Mouse (Mus musculus) myocyte (in vitro differentiated cells): Measurements from ENCODE around the gene Olfr785. TPM values are rescaled to one million over a fixed set of nuclear protein-coding genes. Genes with fewer than 3 reads are reported as not detected.
"Not testable (repeated sequence)": the region's sequence is repeated elsewhere in the genome, so short reads cannot be mapped to it uniquely, and the experiment has no call there.

Source experiments
- H3K27me3 ChIP-seq: one replicate; pipeline ENCODE4 v1.6.1; 2011; ENCODE audit not compliant: control insufficient read depth, insufficient read depth, insufficient read length
- H3K36me3 ChIP-seq: one replicate; pipeline ENCODE4 v1.6.1; 2011; ENCODE audit not compliant: control insufficient read depth, insufficient read depth
- H3K4me2 ChIP-seq: one replicate; pipeline ENCODE4 v1.6.1; 2011; ENCODE audit warnings: low read depth, control low read depth
- H3K4me3 ChIP-seq: one replicate; pipeline ENCODE4 v1.5.1; 2011; ENCODE audit warnings: mild to moderate bottlenecking, control low read depth, moderate library complexity
- H3K79me2 ChIP-seq: one replicate; pipeline ENCODE4 v1.6.1; 2011; ENCODE audit not compliant: control insufficient read depth, insufficient read depth
- H3ac ChIP-seq: one replicate; pipeline ENCODE4 v1.6.1; 2011; ENCODE audit not compliant: control insufficient read depth, insufficient read length
- CEBPB ChIP-seq: IDR thresholded peaks from 2 replicates; pipeline ENCODE4 v1.6.1; 2011; ENCODE audit warnings: mild to moderate bottlenecking, moderate library complexity; ENCODE audit not compliant: poor library complexity, insufficient read depth, severe bottlenecking
- E2F4 ChIP-seq: IDR thresholded peaks from one replicate; pipeline ENCODE4 v1.6.1; 2011; ENCODE audit warnings: mild to moderate bottlenecking, control low read depth, moderate library complexity; ENCODE audit not compliant: insufficient read depth
- MAX ChIP-seq: IDR thresholded peaks from one replicate; pipeline ENCODE4 v1.6.1; 2011; ENCODE audit warnings: low read depth, mild to moderate bottlenecking, control low read depth
- MYOD1 ChIP-seq, 3 experiments: IDR thresholded peaks; one replicate each; pipeline ENCODE4 v1.6.1; 2011; ENCODE audit warnings: control low read depth in 2 of 3, low read depth in 2 of 3, mild to moderate bottlenecking in 2 of 3, moderate library complexity in 1 of 3; ENCODE audit not compliant: insufficient read length in 2 of 3, control insufficient read depth in 1 of 3
- MYOG ChIP-seq, 3 experiments: IDR thresholded peaks; one replicate each; pipeline ENCODE4 v1.6.1; 2011; ENCODE audit warnings: control low read depth in 2 of 3, low read depth in 2 of 3, mild to moderate bottlenecking in 2 of 3; ENCODE audit not compliant: insufficient read length in 2 of 3, control insufficient read depth in 1 of 3, insufficient read depth in 1 of 3
- POLR2A ChIP-seq: IDR thresholded peaks from one replicate; pipeline ENCODE4 v1.6.1; 2011; ENCODE audit warnings: low read depth, mild to moderate bottlenecking, control low read depth, moderate library complexity; ENCODE audit not compliant: insufficient read length
- POLR2AphosphoS2 ChIP-seq: IDR thresholded peaks from one replicate; pipeline ENCODE4 v1.6.1; 2011; ENCODE audit warnings: low read depth, control low read depth; ENCODE audit not compliant: insufficient read length
- REST ChIP-seq: IDR thresholded peaks from one replicate; pipeline ENCODE4 v1.6.1; 2011; ENCODE audit warnings: mild to moderate bottlenecking, control low read depth, moderate library complexity; ENCODE audit not compliant: insufficient read depth, insufficient read length
- SRF ChIP-seq: IDR thresholded peaks from one replicate; pipeline ENCODE4 v1.6.1; 2011; ENCODE audit warnings: low read depth; ENCODE audit not compliant: control insufficient read depth, insufficient read length
- TCF12 ChIP-seq: IDR thresholded peaks from one replicate; pipeline ENCODE4 v1.6.1; 2011; ENCODE audit warnings: mild to moderate bottlenecking, control low read depth; ENCODE audit not compliant: poor library complexity, insufficient read depth, severe bottlenecking
- TCF3 ChIP-seq: IDR thresholded peaks from one replicate; pipeline ENCODE4 v1.6.1; 2011; ENCODE audit warnings: low read depth, control low read depth; ENCODE audit not compliant: insufficient read length
- USF1 ChIP-seq: IDR thresholded peaks from one replicate; pipeline ENCODE4 v1.6.1; 2011; ENCODE audit warnings: low read depth, mild to moderate bottlenecking, control low read depth, moderate library complexity
- polyA plus RNA-seq: library from polyadenylated mRNA; unstranded; fragments of >200 nt; fragmentation: generic; extraction: Trizol; gene quantifications from one replicate; pipeline ENCODE4 v1.2.1, GENCODE M21; 2012; ENCODE audit warnings: missing spikeins

The Olfr785 gene
- polyA plus RNA-seq, result not detected

- Histone ChIP-seq H3K27me3 (no peaks in the 10 kb centered on the region), H3K36me3 (no peaks in the 10 kb centered on the region), H3K79me2 (no peaks in the 10 kb centered on the region), H3K4me3 (no peak within 1 kb of the TSS), H3ac (no peak within 1 kb of the TSS), H3K4me2 (no peak within 1 kb of the TSS)
- TF ChIP-seq POLR2AphosphoS2 (no peak), POLR2A (no peak), MYOG (IDR thresholded peaks at IDR 0.05; ENCODE audit: control insufficient read depth in 1 of 3, insufficient read depth in 1 of 3, insufficient read length in 2 of 3, low read depth in 2 of 3) (no peak), E2F4 (no peak), USF1 (no peak), SRF (no peak), MAX (no peak), REST (no peak), MYOD1 (IDR thresholded peaks at IDR 0.05; ENCODE audit: control insufficient read depth in 1 of 3, insufficient read length in 2 of 3, low read depth in 2 of 3) (no peak), TCF3 (no peak), CEBPB (no peak), TCF12 (no peak)
Measured at GRCm38 (mm10) chr10:129405126-129405525, at the start of gene Olfr785. Olfr785 (plus strand) TSS chr10:129405426.

- not testable (repeated sequence) for H3K4me3 ChIP-seq, H3K79me2 ChIP-seq, H3ac ChIP-seq, H3K27me3 ChIP-seq, H3K36me3 ChIP-seq
- peak overlapping the region; percentile 44 for H3K4me2 ChIP-seq
Measured at GRCm38 (mm10) chr10:129356496-129356895, 48.7 kb upstream of the Olfr785 start.

GRCm38 (mm10) chr10:129357307-129357706 lies 47.9 kb upstream of the Olfr785 start:
- H3K36me3 ChIP-seq, result no peaks in the 10 kb centered on the region
- no peak overlapping the region for H3K4me3 ChIP-seq
- no peaks in the 10 kb centered on the region for H3K27me3 ChIP-seq
- no peak overlapping the region for H3ac ChIP-seq
- H3K79me2 ChIP-seq, result no peaks in the 10 kb centered on the region
- TF ChIP-seq POLR2AphosphoS2 (no peak), MYOD1 (IDR thresholded peaks at IDR 0.05; ENCODE audit: control insufficient read depth in 1 of 3, insufficient read length in 2 of 3, low read depth in 2 of 3) (peak in 2 of 3 experiments; percentile 40 to 50), TCF12 (peak; percentile 38), MYOG (IDR thresholded peaks at IDR 0.05; ENCODE audit: control insufficient read depth in 1 of 3, insufficient read depth in 1 of 3, insufficient read length in 2 of 3, low read depth in 2 of 3) (peak in 1 of 3 experiments; percentile 45), MAX (no peak)
- peak overlapping the region; percentile 44 for H3K4me2 ChIP-seq

GRCm38 (mm10) chr10:129374051-129374450 lies 31.2 kb upstream of the Olfr785 start:
- not testable (repeated sequence) for H3K27me3 ChIP-seq, H3K79me2 ChIP-seq, H3ac ChIP-seq, H3K36me3 ChIP-seq
- Histone ChIP-seq H3K4me3 (peak overlapping the region; percentile 18), H3K4me2 (peak overlapping the region; percentile 61)

GRCm38 (mm10) chr10:129383783-129384182 lies 21.4 kb upstream of the Olfr785 start, which contains the start of gene Olfr784:
Olfr784 (plus strand) TSS chr10:129384083.
- H3K27me3 ChIP-seq, result no peaks in the 10 kb centered on the region
- H3K4me2 ChIP-seq, result no peak within 1 kb of the TSS
- no peaks in the 10 kb centered on the region for H3K36me3 ChIP-seq
- H3ac ChIP-seq, result no peak within 1 kb of the TSS
- no peak within 1 kb of the TSS for H3K4me3 ChIP-seq
- H3K79me2 ChIP-seq, result no peaks in the 10 kb centered on the region
- no peak for TF ChIP-seq POLR2AphosphoS2
- no peak for TF ChIP-seq MYOG (IDR thresholded peaks at IDR 0.05; ENCODE audit: control insufficient read depth in 1 of 3, insufficient read depth in 1 of 3, insufficient read length in 2 of 3, low read depth in 2 of 3)
- TF ChIP-seq REST, result no peak
- TF ChIP-seq E2F4, result no peak
- TF ChIP-seq MAX, result no peak
- no peak for TF ChIP-seq TCF12

- H3K79me2 ChIP-seq, result no peaks in the 10 kb centered on the region
- H3K36me3 ChIP-seq, result no peaks in the 10 kb centered on the region
- no peak overlapping the region for H3ac ChIP-seq
- TF ChIP-seq CEBPB, result no peak
- TF ChIP-seq SRF, result no peak
- TF ChIP-seq TCF12, result no peak
- TF ChIP-seq MYOG (IDR thresholded peaks at IDR 0.05; ENCODE audit: control insufficient read depth in 1 of 3, insufficient read depth in 1 of 3, insufficient read length in 2 of 3, low read depth in 2 of 3), result no peak
- TF ChIP-seq REST, result no peak
- TF ChIP-seq POLR2AphosphoS2, result no peak
- no peak overlapping the region for H3K4me3 ChIP-seq
- H3K27me3 ChIP-seq, result no peaks in the 10 kb centered on the region
- H3K4me2 ChIP-seq, result no peak overlapping the region
Measured at GRCm38 (mm10) chr10:129400892-129401291, 4.3 kb upstream of the Olfr785 start.
